Mouse (Mus musculus): ENCODE measurements around the gene Cyp20a1. TPM values are rescaled to one million over a fixed set of nuclear protein-coding genes. Genes with fewer than 3 reads are reported as not detected.
A peak's percentile ranks its signal among the peaks of the same experiment; 100 is the strongest.

The Cyp20a1 gene
- polyA plus RNA-seq (2015; fragmentation: Nextera tagmentation; extraction: Ambion mirVana), result 26.2 and 28.5 TPM in 2 replicates

DNA sequence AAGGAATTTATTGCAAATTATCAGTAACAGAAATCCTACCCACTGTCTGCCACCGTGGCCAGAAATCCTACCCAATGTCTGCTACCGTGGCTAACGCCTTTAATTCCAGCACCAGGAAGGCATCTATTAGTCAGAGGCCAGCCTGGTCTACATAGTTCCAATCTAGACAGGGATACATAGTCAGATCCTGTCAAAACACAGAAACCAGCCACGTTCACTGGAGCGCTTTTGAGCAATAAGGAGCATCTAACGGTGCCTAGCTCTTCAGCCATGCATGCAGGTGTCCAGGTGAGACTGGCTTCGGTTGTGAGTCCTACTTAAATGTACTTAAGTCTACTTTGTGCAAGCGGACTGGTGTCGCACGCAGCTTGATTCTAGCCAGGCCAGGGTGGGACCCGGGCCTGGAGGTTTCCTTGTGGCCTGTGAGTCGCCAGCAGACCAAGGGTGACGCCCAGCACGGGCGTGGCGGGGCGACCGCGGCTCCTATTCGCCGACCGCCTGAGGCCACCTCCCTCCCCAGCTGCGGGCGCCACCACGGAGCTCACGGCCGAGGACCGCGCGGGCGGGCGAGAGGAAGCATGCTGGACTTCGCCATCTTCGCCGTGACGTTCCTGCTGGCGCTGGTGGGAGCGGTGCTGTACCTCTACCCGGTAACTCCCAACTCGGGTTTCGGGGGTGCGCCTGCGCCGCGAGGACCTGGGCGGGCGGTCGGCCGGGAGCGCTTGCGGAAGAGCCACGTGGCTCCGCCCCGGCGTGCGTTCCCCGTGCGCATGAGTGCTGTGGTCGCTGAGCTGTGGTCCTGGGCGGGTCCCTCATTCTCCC, at the start of gene Cyp20a1:
Gene Cyp20a1 (plus strand): TSS at position 516 of the 822 bp plus-strand sequence.
- Histone ChIP-seq H3K4me3 (replicated peaks) (peak within 1 kb of the TSS; percentile 69), H3K4me1 (no peaks in the 10 kb centered on the region; the same call in 1 of the 2 replicates), H3K27ac (peak within 1 kb of the TSS; percentile 94), H3K4me2 (peak within 1 kb of the TSS; percentile 70), H3K27me3 (replicated peaks) (no peaks in the 10 kb centered on the region), H3K9ac (peak within 1 kb of the TSS; percentile 49; the same call in 1 of the 2 replicates), H3K36me3 (peaks cover 4% of the 10 kb centered on the region; the same call in 1 of the 2 replicates), H3K9me3 (no peaks in the 10 kb centered on the region)
- 2% methylated on average over 57 of the region's 60 CpGs for WGBS
- peak; percentile 97 for ATAC-seq (ENCODE audit: insufficient read depth, low FRiP score, low read depth)

DNA sequence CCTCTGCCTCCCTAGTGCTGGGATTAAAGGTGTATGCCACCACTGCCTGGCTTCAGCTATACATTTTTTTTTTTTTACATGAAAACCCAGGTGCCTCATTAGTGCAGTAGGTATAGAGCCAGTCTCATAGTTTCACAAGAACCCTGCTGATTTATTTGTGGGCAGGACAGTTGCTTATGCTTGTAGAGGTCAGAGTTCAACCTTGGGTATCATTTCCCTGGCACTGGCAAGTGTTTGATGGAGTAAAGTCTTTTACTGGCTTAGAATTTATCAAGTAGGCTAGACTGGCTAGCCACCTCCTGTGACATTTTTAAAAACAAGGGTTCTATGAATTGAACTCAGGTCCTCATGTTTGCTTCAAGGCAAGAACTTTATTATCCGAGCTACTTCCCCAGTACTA, 49.2 kb upstream of the Cyp20a1 start:
- H3K9ac ChIP-seq, result no peak overlapping the region
- no peaks in the 10 kb centered on the region for H3K27me3 ChIP-seq (replicated peaks)
- ATAC-seq (ENCODE audit: insufficient read depth, low FRiP score, low read depth), result no peak
- H3K27ac ChIP-seq, result no peak overlapping the region
- H3K4me1 ChIP-seq, result no peaks in the 10 kb centered on the region
- peaks cover 8% of the 10 kb centered on the region; the same call in 1 of the 2 replicates for H3K36me3 ChIP-seq
- 57% methylated on average over 1 of the region's 1 CpGs for WGBS
- no peak overlapping the region for H3K4me3 ChIP-seq (replicated peaks)
- no peak overlapping the region for H3K4me2 ChIP-seq
- H3K9me3 ChIP-seq, result no peaks in the 10 kb centered on the region

DNA sequence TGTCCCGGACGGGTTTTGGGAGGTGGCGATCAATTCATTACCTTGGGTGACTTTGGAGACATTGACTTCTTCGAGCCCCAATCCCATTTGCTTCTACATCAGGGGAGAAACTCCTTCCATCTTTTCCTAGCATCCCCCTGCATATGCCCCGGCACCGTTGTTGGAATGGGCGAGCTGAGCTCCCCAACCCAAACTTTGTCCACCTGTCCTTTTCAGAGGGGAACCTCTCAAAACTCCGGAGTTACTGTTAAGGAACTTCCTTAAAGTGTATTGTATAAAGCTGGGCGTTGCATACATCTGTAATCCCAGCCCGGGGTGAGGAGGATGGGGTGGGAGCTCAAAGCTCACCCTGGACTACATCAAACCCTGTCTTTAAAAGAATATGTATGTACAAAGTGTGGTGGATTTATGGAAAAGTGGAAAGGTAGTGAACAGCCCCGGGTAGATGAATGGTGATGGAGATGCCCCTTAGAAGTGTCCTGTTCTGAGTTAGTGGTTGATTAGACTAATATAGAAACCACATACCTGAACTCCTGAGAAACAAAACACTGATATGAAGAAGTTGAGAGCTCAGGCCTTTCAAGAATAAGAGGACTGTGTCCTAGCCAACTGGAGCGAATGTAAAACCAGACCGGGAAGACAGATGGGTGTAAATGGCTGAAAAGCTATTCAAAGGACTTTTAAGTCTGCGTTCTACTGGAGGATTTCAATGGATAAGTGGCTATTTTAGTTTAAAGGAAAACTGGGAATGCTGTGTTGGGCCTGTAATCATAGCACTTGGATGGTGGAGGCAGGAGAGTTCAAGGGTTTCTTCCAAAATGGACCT, 720 bp downstream of the Cyp20a1 start:
- H3K9me3 ChIP-seq, result no peaks in the 10 kb centered on the region
- H3K4me1 ChIP-seq, result no peaks in the 10 kb centered on the region; the same call in 1 of the 2 replicates
- H3K9ac ChIP-seq, result peak overlapping the region; percentile 49; the same call in 1 of the 2 replicates
- H3K27me3 ChIP-seq (replicated peaks), result no peaks in the 10 kb centered on the region
- H3K27ac ChIP-seq, result peak overlapping the region; percentile 94
- peak; percentile 1; the same call in 1 of the 2 replicates for ATAC-seq (ENCODE audit: insufficient read depth, low FRiP score, low read depth)
- WGBS, result 10% methylated on average over 14 of the region's 14 CpGs
- H3K4me2 ChIP-seq, result peak overlapping the region; percentile 70
- H3K4me3 ChIP-seq (replicated peaks), result peak overlapping the region; percentile 69
- H3K36me3 ChIP-seq, result 0 out of 2 replicates have a peak, but pooled peaks cover under 1% of the 10 kb centered on the region

DNA sequence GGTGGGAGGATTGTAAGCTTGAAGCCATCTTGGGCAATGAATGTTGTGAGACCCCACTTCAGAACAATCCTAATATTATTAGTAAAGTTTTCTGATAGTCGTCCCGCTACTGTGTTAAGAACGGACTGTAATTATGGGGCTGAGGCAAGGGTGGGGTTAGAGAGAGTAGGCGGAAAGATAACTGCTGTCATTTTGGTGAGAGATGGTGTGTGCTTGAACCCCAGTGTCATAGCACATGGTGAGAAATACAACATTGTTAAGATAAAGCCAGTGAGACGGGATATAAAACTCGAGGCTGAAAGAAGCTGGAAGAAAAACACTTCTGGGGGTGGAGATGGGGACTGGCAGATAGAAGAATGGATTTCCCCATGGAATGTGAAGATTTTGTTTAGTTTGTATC, 1.5 kb downstream of the Cyp20a1 start:
- no peak overlapping the region for H3K4me3 ChIP-seq (replicated peaks)
- no peaks in the 10 kb centered on the region for H3K27me3 ChIP-seq (replicated peaks)
- H3K4me1 ChIP-seq, result no peaks in the 10 kb centered on the region; the same call in 1 of the 2 replicates
- H3K9ac ChIP-seq, result no peak overlapping the region
- ATAC-seq (ENCODE audit: insufficient read depth, low FRiP score, low read depth), result no peak
- H3K36me3 ChIP-seq, result no peaks in the 10 kb centered on the region
- no peak overlapping the region for H3K4me2 ChIP-seq
- 66% methylated on average over 6 of the region's 6 CpGs for WGBS
- no peak overlapping the region for H3K27ac ChIP-seq
- H3K9me3 ChIP-seq, result peaks cover 4% of the 10 kb centered on the region; the same call in 1 of the 2 replicates

DNA sequence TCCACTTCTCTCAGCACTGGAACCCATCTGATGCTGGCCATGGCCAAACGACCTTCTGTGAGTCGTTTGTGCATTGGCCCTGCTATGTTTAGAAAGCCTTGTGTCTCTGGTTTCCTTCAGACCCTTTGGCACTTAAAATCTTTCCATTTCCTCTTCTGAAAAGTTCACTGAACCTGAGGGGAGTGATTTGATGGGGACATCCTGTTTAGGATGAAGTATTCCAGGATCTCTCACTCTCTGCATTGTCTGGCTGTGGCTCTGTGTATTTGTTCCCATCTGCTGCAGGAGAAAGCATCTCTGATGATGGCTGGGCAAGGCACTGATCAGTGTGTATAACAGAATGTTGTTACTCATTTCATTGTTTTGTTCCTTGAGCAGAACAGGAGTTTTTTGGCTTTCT, 2.6 kb downstream of the Cyp20a1 start:
- peaks cover 5% of the 10 kb centered on the region; the same call in 1 of the 2 replicates for H3K9me3 ChIP-seq
- no peak for ATAC-seq (ENCODE audit: insufficient read depth, low FRiP score, low read depth)
- no peaks in the 10 kb centered on the region for H3K36me3 ChIP-seq
- no peak overlapping the region for H3K9ac ChIP-seq
- H3K27me3 ChIP-seq (replicated peaks), result no peaks in the 10 kb centered on the region
- H3K4me3 ChIP-seq (replicated peaks), result no peak overlapping the region
- H3K4me2 ChIP-seq, result no peak overlapping the region
- 31% methylated on average over 2 of the region's 2 CpGs for WGBS
- H3K27ac ChIP-seq, result peak overlapping the region; percentile 16; the same call in 1 of the 2 replicates
- H3K4me1 ChIP-seq, result no peaks in the 10 kb centered on the region; the same call in 1 of the 2 replicates

DNA sequence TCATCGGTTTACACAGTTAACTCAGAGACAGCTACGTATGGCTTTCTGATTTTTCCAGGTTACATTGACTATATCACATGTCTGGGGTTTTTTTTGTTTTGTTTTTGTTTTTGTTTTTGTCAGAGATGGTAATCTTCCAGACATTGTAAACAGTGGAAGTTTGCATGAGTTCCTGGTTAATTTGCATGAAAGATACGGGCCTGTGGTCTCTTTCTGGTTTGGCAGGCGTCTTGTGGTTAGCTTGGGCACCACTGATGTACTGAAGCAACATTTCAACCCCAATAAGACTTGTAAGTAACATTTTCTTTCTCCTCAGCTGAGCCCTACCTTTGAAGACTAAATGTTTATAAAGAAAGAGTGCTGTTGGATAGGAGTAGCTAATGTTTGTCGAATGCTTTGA, 9.7 kb downstream of the Cyp20a1 start:
- Histone ChIP-seq H3K36me3 (0 out of 2 replicates have a peak, but pooled peaks cover 7% of the 10 kb centered on the region), H3K27me3 (replicated peaks) (no peaks in the 10 kb centered on the region), H3K4me2 (no peak overlapping the region), H3K4me1 (no peaks in the 10 kb centered on the region), H3K9me3 (peaks cover 5% of the 10 kb centered on the region; the same call in 1 of the 2 replicates), H3K4me3 (replicated peaks) (no peak overlapping the region), H3K9ac (no peak overlapping the region), H3K27ac (no peak overlapping the region)
- 88% methylated on average over 5 of the region's 5 CpGs for WGBS
- no peak for ATAC-seq (ENCODE audit: insufficient read depth, low FRiP score, low read depth)

DNA sequence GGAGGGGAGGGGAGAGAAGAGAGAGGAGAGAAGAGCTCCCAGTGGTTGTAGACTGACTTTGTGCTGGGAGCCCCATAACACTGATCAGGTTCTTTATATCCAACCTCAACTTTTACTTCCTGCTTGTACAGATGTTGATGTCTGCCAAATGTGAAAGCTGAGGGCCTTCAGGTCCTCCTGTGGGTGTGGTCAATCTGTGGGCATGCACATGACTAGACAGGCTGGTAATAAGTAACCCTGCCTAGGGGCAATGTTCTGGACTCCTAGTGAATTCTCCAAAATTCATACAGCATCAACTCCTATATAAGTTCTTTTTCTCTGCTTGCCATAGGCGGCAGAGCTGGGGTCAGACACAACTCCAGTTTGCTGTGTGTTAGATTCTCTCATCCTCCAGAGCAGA, 18.5 kb downstream of the Cyp20a1 start:
- WGBS, result 94% methylated on average over 1 of the region's 1 CpGs
- Histone ChIP-seq H3K4me3 (replicated peaks) (no peak overlapping the region), H3K27ac (no peak overlapping the region), H3K27me3 (replicated peaks) (no peaks in the 10 kb centered on the region), H3K36me3 (no peaks in the 10 kb centered on the region), H3K9me3 (no peaks in the 10 kb centered on the region), H3K4me1 (no peaks in the 10 kb centered on the region), H3K9ac (no peak overlapping the region), H3K4me2 (no peak overlapping the region)
- no peak for ATAC-seq (ENCODE audit: insufficient read depth, low FRiP score, low read depth)

DNA sequence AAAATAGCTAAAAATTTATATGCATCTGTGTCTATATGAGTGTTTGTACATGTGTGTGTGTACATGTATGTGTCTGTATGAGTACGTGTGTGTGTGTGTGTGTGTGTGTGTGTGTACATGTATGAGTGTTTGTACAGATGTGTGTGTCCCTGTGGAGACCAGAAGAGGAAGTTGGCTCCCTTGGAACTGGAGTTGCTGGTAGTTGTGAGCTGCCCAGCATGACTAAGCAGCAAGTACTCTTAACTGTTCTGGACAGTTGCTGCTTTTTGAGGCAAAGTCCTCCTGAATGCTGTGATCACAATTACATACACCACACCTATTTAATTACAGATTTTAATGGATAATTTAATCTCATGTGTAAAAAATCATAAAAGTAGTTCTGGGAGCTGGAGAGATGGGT, 33.4 kb downstream of the Cyp20a1 start:
- Histone ChIP-seq H3K9ac (no peak overlapping the region), H3K27ac (no peak overlapping the region), H3K4me1 (no peaks in the 10 kb centered on the region), H3K27me3 (replicated peaks) (no peaks in the 10 kb centered on the region), H3K4me2 (no peak overlapping the region), H3K4me3 (replicated peaks) (no peak overlapping the region), H3K36me3 (peaks cover 3% of the 10 kb centered on the region; the same call in 1 of the 2 replicates), H3K9me3 (no peaks in the 10 kb centered on the region)
- ATAC-seq (ENCODE audit: insufficient read depth, low FRiP score, low read depth), result no peak
- WGBS, result 91% methylated on average over 1 of the region's 1 CpGs

DNA sequence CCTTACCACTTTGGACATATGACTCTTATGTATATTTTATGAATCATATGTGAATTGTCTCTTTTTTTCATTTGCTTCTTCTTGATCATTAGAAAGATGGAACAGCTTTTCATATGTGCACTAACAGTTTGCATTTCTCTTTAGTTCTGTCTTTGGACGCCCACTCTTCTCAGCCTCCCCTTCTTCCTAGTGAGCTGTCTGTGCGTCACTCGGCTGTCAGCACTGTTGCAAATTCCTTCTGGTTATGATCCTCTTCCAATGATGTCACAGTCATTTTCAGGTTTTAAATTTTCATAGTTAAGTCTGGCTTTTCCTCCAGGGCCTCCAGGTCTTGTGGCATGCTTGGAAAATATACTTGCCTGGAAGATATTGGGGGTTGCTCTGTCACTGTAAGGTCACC, 38.8 kb downstream of the Cyp20a1 start:
- Histone ChIP-seq H3K27me3 (replicated peaks) (no peaks in the 10 kb centered on the region), H3K9me3 (no peaks in the 10 kb centered on the region), H3K4me1 (no peaks in the 10 kb centered on the region), H3K27ac (no peak overlapping the region), H3K4me2 (no peak overlapping the region), H3K4me3 (replicated peaks) (no peak overlapping the region), H3K36me3 (0 out of 2 replicates have a peak, but pooled peaks cover 15% of the 10 kb centered on the region), H3K9ac (no peak overlapping the region)
- WGBS, result 92% methylated on average over 3 of the region's 3 CpGs
- no peak for ATAC-seq (ENCODE audit: insufficient read depth, low FRiP score, low read depth)

DNA sequence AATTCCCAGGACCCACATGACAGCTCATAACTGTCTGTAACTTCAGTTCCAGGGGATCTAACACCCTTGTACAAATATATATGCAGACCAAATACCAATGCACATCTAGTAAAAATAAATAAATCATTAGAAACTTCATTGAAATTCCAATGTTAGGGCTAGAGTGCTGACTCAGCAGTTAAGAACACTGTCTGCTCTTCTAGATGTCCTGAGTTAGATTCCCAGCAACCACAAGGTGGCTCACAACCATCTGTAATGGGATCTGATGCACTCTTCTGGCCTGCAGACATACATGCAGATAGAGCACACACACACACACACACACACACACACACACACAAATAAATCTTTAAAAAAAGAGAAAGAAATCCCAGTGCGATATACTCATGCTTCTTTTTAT, 61.7 kb downstream of the Cyp20a1 start:
- no peak for ATAC-seq (ENCODE audit: insufficient read depth, low FRiP score, low read depth)
- H3K27me3 ChIP-seq (replicated peaks), result no peaks in the 10 kb centered on the region
- 93% methylated on average over 1 of the region's 1 CpGs for WGBS
- no peak overlapping the region for H3K27ac ChIP-seq
- no peak overlapping the region for H3K4me3 ChIP-seq (replicated peaks)
- no peaks in the 10 kb centered on the region for H3K4me1 ChIP-seq
- no peaks in the 10 kb centered on the region for H3K36me3 ChIP-seq
- no peaks in the 10 kb centered on the region for H3K9me3 ChIP-seq
- no peak overlapping the region for H3K9ac ChIP-seq
- no peak overlapping the region for H3K4me2 ChIP-seq

DNA sequence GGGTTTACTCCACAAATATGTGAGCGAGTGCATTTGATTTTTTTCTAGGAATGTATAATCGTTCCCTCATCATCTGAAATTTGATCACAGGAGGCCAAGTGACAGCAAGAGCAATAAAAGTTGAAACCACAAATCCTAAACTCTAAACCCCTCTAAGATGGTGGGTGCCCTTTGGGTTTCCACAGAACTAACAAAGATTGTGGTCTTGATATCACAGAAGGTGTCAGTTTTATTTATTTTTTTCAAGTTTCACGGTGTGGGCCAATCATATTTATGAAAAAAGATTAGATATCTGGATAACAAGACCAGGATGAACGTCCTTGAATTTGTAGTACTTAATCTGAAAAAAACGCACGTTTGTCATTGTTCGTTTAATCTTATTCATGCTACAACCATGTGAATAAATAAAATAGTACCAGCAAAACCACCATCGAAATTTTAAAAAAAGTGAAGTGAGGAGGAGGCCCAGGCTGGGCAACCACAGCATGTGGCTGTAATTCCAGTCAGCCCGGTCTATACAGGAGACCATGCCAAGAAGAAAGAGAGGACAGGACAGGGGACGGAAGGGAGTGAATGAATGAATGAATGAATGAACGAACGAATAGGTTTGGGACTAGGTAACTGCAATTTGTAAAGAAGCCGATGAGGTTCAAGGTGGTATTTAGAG, 65.5 kb downstream of the Cyp20a1 start:
- no peaks in the 10 kb centered on the region for H3K36me3 ChIP-seq
- H3K27me3 ChIP-seq (replicated peaks), result no peaks in the 10 kb centered on the region
- H3K27ac ChIP-seq, result peak overlapping the region; percentile 85
- no peaks in the 10 kb centered on the region for H3K9me3 ChIP-seq
- H3K4me1 ChIP-seq, result no peaks in the 10 kb centered on the region
- H3K4me2 ChIP-seq, result peak overlapping the region; percentile 57
- ATAC-seq (ENCODE audit: insufficient read depth, low FRiP score, low read depth), result peak; percentile 10; the same call in 1 of the 2 replicates
- WGBS, result 16% methylated on average over 13 of the region's 13 CpGs
- peak overlapping the region; percentile 49; the same call in 1 of the 2 replicates for H3K9ac ChIP-seq
- H3K4me3 ChIP-seq (replicated peaks), result peak overlapping the region; percentile 71
